Comparison of ENCODE assay signal across 8 mouse cellular contexts in the genomic region with DNA sequence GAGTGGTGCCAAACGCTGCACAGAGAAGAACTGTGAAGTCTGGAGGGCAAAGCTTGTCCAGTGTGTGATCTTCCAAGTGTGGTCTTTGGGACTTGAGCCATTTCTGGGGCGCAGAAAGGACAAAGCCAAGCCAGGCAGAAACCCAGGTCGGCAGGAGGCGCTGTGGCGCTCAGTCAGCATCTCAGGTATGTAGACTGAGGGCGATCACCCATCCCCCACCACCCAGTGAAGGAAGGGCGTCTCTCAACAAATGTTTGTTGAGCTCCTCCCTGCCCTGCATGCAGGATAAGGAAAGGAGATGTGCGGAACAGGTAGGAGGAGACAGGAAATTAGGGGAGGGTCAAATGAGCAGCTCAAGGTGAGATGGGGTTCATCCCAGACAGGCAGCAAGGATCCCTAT. TPM values are rescaled to one million over a fixed set of nuclear protein-coding genes. Genes with fewer than 3 reads are reported as not detected.
DNase-seq lines count a peak whose midpoint lies in the region; ATAC-seq lines count a peak whose summit lies in the region.

No protein-coding gene starts in this region.

- DNase-seq in CD4-positive, CD25-positive, alpha-beta regulatory T cell, adult 2 months (ENCODE audit: low read depth, low spot score), result peak; percentile 57
- DNase-seq in left cerebral cortex, postnatal 4 days, result peak; percentile 48
- DNase-seq in left cerebral cortex, postnatal 25 days (ENCODE audit: low spot score in 2 of 2), result no peak
- peak; percentile 33 for DNase-seq in lung, postnatal 10 days
- DNase-seq in right cerebral cortex, postnatal 14 days, result no peak

- intact Hi-C loops in left cerebral cortex, postnatal 4 days (cut with DNase I), result loop anchor here (5.0 kb wide), 1 partner anchor 83 kb away; no protein-coding TSS in a partner anchor
- intact Hi-C loops in left cerebral cortex, postnatal 25 days (cut with DNase I), result no loop called here

- ATAC-seq in CD4-positive, CD25-positive, alpha-beta regulatory T cell, adult 4 months, result no peak
- 0 out of 2 replicates have a peak, but pooled peaks have one; percentile 16 for ATAC-seq in erythroblast, adult 5-6 weeks (replicated peaks; ENCODE audit: low FRiP score, poor library complexity, severe bottlenecking)
- no peak for ATAC-seq in megakaryocyte-erythroid progenitor cell, adult 5-6 weeks (replicated peaks; ENCODE audit: low FRiP score, low TSS enrichment, poor library complexity, severe bottlenecking)

RNA-seq across cellular contexts. Expression of a gene that starts 24.8 kb away (rescaled TPM):
- under 1 TPM; 0.52 to 0.73 TPM for polyA plus RNA-seq in CD4-positive, CD25-positive, alpha-beta regulatory T cell, adult 4 months (2017; shearing (Covaris generic))
- total RNA-seq in left cerebral cortex, postnatal 4 days (2021), result 10 to 100 TPM; 31.9 to 50.0 TPM
- 10 to 100 TPM; 25.4 to 40.2 TPM for total RNA-seq in left cerebral cortex, postnatal 25 days (2021)
- total RNA-seq in erythroblast, adult 5-6 weeks (2015; ENCODE audit: low replicate concordance), result 0.63 TPM in 1 of 2 replicates, not detected in the other
- not detected in 2 replicates for total RNA-seq in erythroblast, adult 5-6 weeks (2017; ENCODE audit: low replicate concordance)
- total RNA-seq in megakaryocyte-erythroid progenitor cell, adult 5-6 weeks (2014; fragmentation: Nextera tagmentation), result 0.10 TPM in 1 of 2 replicates, not detected in the other
- not detected in 2 replicates for total RNA-seq in megakaryocyte-erythroid progenitor cell, adult 5-6 weeks (2017)

RNA-seq across cellular contexts. Expression of a gene that starts 34.2 kb away (rescaled TPM):
- 1 to 10 TPM; 1.8 to 3.0 TPM for polyA plus RNA-seq in CD4-positive, CD25-positive, alpha-beta regulatory T cell, adult 4 months (2017; shearing (Covaris generic))
- 1 to 10 TPM; 5.3 to 5.4 TPM for total RNA-seq in left cerebral cortex, postnatal 4 days (2021)
- total RNA-seq in left cerebral cortex, postnatal 25 days (2021), result 1 to 10 TPM; 3.7 to 4.0 TPM
- not detected in 2 replicates for total RNA-seq in erythroblast, adult 5-6 weeks (2015; ENCODE audit: low replicate concordance)
- not detected in 2 replicates for total RNA-seq in erythroblast, adult 5-6 weeks (2017; ENCODE audit: low replicate concordance)
- not detected in 2 replicates for total RNA-seq in megakaryocyte-erythroid progenitor cell, adult 5-6 weeks (2014; fragmentation: Nextera tagmentation)
- total RNA-seq in megakaryocyte-erythroid progenitor cell, adult 5-6 weeks (2017), result 0.47 TPM in 1 of 2 replicates, not detected in the other

RNA-seq across cellular contexts. Expression of a gene that starts 36.5 kb away (rescaled TPM):
- 10 to 100 TPM; 27.8 to 29.1 TPM for polyA plus RNA-seq in CD4-positive, CD25-positive, alpha-beta regulatory T cell, adult 4 months (2017; shearing (Covaris generic))
- total RNA-seq in left cerebral cortex, postnatal 4 days (2021), result 10 to 100 TPM; 15.9 to 18.1 TPM
- total RNA-seq in left cerebral cortex, postnatal 25 days (2021), result 10 to 100 TPM; 17.2 to 18.2 TPM
- 2.7 TPM in 1 of 2 replicates, not detected in the other for total RNA-seq in erythroblast, adult 5-6 weeks (2015; ENCODE audit: low replicate concordance)
- total RNA-seq in erythroblast, adult 5-6 weeks (2017; ENCODE audit: low replicate concordance), result 0.94 and 5.2 TPM in 2 replicates
- total RNA-seq in megakaryocyte-erythroid progenitor cell, adult 5-6 weeks (2014; fragmentation: Nextera tagmentation), result 5.8 and 18.8 TPM in 2 replicates
- total RNA-seq in megakaryocyte-erythroid progenitor cell, adult 5-6 weeks (2017), result 4.9 and 9.0 TPM in 2 replicates

Comparison
In these comparisons a context has a peak if more than half of its experiments do, and no peak if none do; other contexts are left out.
1. DNase-seq: peak in CD4-positive, CD25-positive, alpha-beta regulatory T cell, adult 2 months (single experiment), left cerebral cortex, postnatal 4 days (single experiment) and lung, postnatal 10 days (single experiment); none in left cerebral cortex, postnatal 25 days (0 of 2) and right cerebral cortex, postnatal 14 days (single experiment).
2. RNA of a gene that starts 24.8 kb away (total RNA-seq): 31.9 to 50.0 TPM in left cerebral cortex, postnatal 4 days and 25.4 to 40.2 TPM in left cerebral cortex, postnatal 25 days; 0.63 TPM in erythroblast, adult 5-6 weeks and 0.10 TPM in megakaryocyte-erythroid progenitor cell, adult 5-6 weeks; every median in the first group is over 10 times any median in the second.